Comparison of ENCODE assay signal across 20 mouse cellular contexts in genomic region chr17:78035648-78036047, GRCm38 (mm10).
DNase-seq lines count a peak whose midpoint lies in the region; TF ChIP-seq lines count a peak whose summit lies in the region.
"Had no signal": no experiment of that assay in that cellular context is flagged by ENCODE, and none has a peak within 500 bp of the region (broad histone marks: within the 10 kb centered on the region; RNA-seq: fewer than 3 reads in every experiment).

No protein-coding gene starts in this region.

- peak; percentile 34 for DNase-seq in embryo, embryonic 10 days (ENCODE audit: low spot score)
- DNase-seq in embryo, embryonic 9.5 days (ENCODE audit: extremely low spot score) = no peak
- peak; percentile 13 for DNase-seq in left cerebral cortex, postnatal 4 days
- DNase-seq in left cerebral cortex, adult 18-20 months (ENCODE audit: low spot score in 2 of 2) = no peak
- DNase-seq in CH12.LX (ENCODE audit: extremely low read depth) = peak; percentile 36
- DNase-seq in embryo, embryonic 10.5 days (ENCODE audit: low spot score) = peak; percentile 30
- no peak for DNase-seq in adipocyte (ENCODE audit: low spot score)
- DNase-seq in testis, postnatal 14 days (ENCODE audit: low spot score) = no peak
- DNase-seq: adrenal gland, adult 8-10 months; B cell, adult 2 months; cerebellum, adult 2 months; heart, postnatal 14 days; kidney, adult 8-10 months; lung, adult 2 months; right cerebral cortex, adult 18-20 months had no signal

- intact Hi-C loops in left cerebral cortex, postnatal 4 days (cut with DNase I) = no loop called here

- H3K79me2 ChIP-seq in CH12.LX (replicated peaks; ENCODE audit: control insufficient read depth, extremely low read depth, insufficient read depth, poor library complexity, severe bottlenecking) = no peaks in the 10 kb centered on the region

- no peak for TF ChIP-seq EP300 in CH12.LX (IDR thresholded peaks at IDR 0.05; ENCODE audit: low read length)

- H3K9ac ChIP-seq in CH12.LX (ENCODE audit: insufficient read depth, low read depth) = no peak overlapping the region
- H3K9ac ChIP-seq: hindbrain, embryonic 15.5 days; midbrain, embryonic 13.5 days had no signal

- in situ Hi-C loops in CH12.LX (cut with MboI; ENCODE audit: low pct_ligation_motif_present, low pct_unique_long_range_greater_than_20kb, low sequenced_read_pairs) = loop anchor here (25.0 kb wide), 1 partner anchor 427 kb away; no protein-coding TSS in a partner anchor

- H3K4me2 ChIP-seq in CH12.LX (ENCODE audit: insufficient read depth, low read depth, poor library complexity, severe bottlenecking) = no peak overlapping the region
- H3K4me2 ChIP-seq: heart, embryonic 11.5 days; hindbrain, embryonic 15.5 days; midbrain, embryonic 13.5 days had no signal

- no peaks in the 10 kb centered on the region for H3K36me3 ChIP-seq in CH12.LX (replicated peaks in 1 of 2; ENCODE audit: control insufficient read depth in 1 of 2, insufficient read depth in 1 of 2, low read length in 1 of 2)
- H3K36me3 ChIP-seq: G1E; hindbrain, embryonic 15.5 days; midbrain, embryonic 13.5 days had no signal

- peak in 1 of 2 experiments; percentile 58; a peak in 2 of 4 replicates for TF ChIP-seq CTCF in CH12.LX (conservative IDR thresholded peaks at IDR 0.05 in 1 of 2, IDR thresholded peaks at IDR 0.05 in 1 of 2; ENCODE audit: low read depth in 2 of 2, low read length in 2 of 2)

- dilution Hi-C loops in CH12.LX (cut with MboI; ENCODE audit: extremely low pct_ligation_motif_present, extremely low pct_unique_long_range_greater_than_20kb, low sequenced_read_pairs) = no loop called here

- no peak overlapping the region for H3K4me3 ChIP-seq in CH12.LX (replicated peaks in 1 of 3; ENCODE audit: low read depth in 2 of 3, low read length in 2 of 3, poor library complexity in 1 of 3)
- H3K4me3 ChIP-seq: hindbrain, embryonic 15.5 days; midbrain, embryonic 13.5 days had no signal

- no peaks in the 10 kb centered on the region for H3K4me1 ChIP-seq in CH12.LX (ENCODE audit: control insufficient read depth in 1 of 2, insufficient read depth in 2 of 2)
- H3K4me1 ChIP-seq: hindbrain, embryonic 15.5 days; midbrain, embryonic 13.5 days had no signal

- H3K27ac ChIP-seq in CH12.LX (ENCODE audit: insufficient read depth, low read depth) = no peak overlapping the region
- H3K27ac ChIP-seq: hindbrain, embryonic 15.5 days; macrophage; midbrain, embryonic 13.5 days had no signal

- no peaks in the 10 kb centered on the region for H3K9me3 ChIP-seq in CH12.LX (replicated peaks; ENCODE audit: low read length)
- H3K9me3 ChIP-seq: G1E; hindbrain, embryonic 15.5 days; midbrain, embryonic 13.5 days had no signal

- peak; percentile 53 for TF ChIP-seq RAD21 in CH12.LX (IDR thresholded peaks at IDR 0.05; ENCODE audit: low read depth, low read length)

- H3K27me3 ChIP-seq in CH12.LX (replicated peaks) = no peaks in the 10 kb centered on the region
- H3K27me3 ChIP-seq: hindbrain, embryonic 15.5 days; midbrain, embryonic 13.5 days had no signal

- no peak for TF ChIP-seq POLR2A in CH12.LX (IDR thresholded peaks at IDR 0.05; ENCODE audit: low read depth, low read length)

TF ChIP-seq in CH12.LX, 34 proteins besides CTCF, POLR2A, EP300 and RAD21:
- TF ChIP-seq SMC3 (IDR thresholded peaks at IDR 0.05; ENCODE audit: low read depth, low read length) = peak; percentile 44
- no peak for TF ChIP-seq IRF4 (IDR thresholded peaks at IDR 0.05; ENCODE audit: low read depth, low read length)
- TF ChIP-seq USF1 (IDR thresholded peaks at IDR 0.05; ENCODE audit: low read depth, low read length) = no peak
- no peak for TF ChIP-seq TBP (conservative IDR thresholded peaks at IDR 0.05; ENCODE audit: low read depth, low read length)
- TF ChIP-seq MYC (IDR thresholded peaks at IDR 0.05; ENCODE audit: low read depth, low read length) = no peak
- no peak for TF ChIP-seq TCF12 (IDR thresholded peaks at IDR 0.05; ENCODE audit: low read depth, low read length)

Comparison
In these comparisons a context has a peak if more than half of its experiments do, and no peak if none do; other contexts are left out.
1. DNase-seq: peak in embryo, embryonic 10 days (single experiment), left cerebral cortex, postnatal 4 days (single experiment), CH12.LX (single experiment) and embryo, embryonic 10.5 days (single experiment); none in embryo, embryonic 9.5 days (single experiment), left cerebral cortex, adult 18-20 months (0 of 2), adipocyte (single experiment) and testis, postnatal 14 days (single experiment).